Mouse (Mus musculus): ENCODE results near the gene Pex5l.

GRCm38 (mm10) chr3:33143592-33143991 is 545 bp upstream of the Pex5l start:
- TF ChIP-seq EP300 (IDR thresholded peaks at IDR 0.05; ENCODE audit: low read depth) (no peak), CTCF (IDR thresholded peaks at IDR 0.05; ENCODE audit: low read depth) (no peak)

Measured in liver, embryonic 14.5 days (tissue).